Mouse (Mus musculus): ENCODE results near the gene Lamc1.

The Lamc1 gene

DNA sequence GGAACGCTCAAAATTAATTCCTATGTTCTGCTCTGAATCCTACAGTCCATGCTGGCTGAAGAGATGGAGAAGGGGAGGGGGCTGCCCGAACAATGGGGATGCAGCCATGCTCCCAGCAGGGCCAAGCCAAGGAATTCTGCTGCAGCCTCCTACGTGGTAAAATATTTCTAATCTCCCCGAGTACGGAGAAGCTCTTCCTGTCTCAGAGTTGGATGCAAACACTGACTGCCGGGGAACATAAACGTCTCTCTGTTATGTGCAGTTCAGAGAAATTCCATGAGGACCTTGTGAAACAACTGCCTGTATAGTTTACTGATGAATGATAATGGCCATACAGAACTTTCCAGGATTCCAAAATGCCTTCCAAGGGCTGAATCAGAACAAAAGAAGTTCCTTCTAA is 67.5 kb downstream of the Lamc1 start:
- no peak for DNase-seq (ENCODE audit: low spot score)

DNA sequence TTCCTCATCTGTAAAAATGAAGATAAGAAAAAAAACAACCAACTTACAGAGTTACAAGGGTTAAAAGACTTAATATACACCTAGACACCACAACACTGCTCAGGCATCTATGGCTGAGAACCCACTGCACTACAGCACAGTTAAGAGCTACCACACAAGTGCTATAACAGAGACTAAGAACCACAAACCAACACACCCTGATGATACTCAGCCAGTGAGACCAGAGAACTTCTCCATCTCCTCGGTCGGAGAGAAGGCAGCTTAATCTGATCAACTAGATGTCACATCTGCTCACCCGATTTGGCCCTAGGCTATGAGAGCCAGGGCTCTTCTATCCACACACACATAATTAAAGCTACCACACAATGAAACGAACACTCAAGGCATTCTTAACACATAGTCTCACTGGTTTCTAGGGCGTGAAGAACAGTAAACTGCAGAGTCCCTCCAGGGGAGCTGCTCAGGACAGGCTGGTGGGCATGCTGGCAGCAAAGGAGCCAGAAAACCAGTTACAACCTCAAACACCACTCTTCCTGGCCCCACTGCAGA is 72.8 kb downstream of the Lamc1 start:
- DNase-seq (ENCODE audit: low spot score), result no peak

DNA sequence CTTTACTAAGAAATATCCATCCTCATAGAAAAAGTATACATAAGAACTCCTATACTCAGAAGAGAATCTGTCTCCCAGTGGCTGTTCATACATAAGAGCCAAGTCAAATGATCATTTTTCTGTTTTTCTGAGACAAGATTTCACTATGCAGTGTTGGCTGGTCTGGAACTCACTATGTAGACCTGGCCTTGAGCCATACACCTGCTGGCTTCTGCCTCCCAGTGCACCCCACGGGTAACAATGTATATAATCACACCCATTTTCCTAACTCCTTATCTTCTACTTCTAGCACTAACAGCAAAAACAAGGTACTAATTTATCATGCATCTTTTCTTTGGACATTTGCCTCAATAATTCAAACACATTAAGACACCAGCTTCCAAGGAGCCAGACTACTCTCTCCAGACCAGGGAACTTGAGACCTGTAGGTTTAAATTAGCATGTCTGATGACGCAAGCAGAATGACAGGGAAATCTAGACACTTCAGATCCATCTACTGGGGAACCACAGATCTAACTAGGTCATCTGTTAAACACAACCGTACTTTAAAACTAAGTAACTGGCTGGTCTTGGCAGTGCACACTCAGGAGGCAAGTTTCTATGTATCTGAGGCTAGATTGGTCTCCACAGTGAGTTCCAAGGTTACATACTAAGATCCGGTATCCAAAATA is 79.9 kb downstream of the Lamc1 start:
- DNase-seq (ENCODE audit: low spot score), result no peak

DNA sequence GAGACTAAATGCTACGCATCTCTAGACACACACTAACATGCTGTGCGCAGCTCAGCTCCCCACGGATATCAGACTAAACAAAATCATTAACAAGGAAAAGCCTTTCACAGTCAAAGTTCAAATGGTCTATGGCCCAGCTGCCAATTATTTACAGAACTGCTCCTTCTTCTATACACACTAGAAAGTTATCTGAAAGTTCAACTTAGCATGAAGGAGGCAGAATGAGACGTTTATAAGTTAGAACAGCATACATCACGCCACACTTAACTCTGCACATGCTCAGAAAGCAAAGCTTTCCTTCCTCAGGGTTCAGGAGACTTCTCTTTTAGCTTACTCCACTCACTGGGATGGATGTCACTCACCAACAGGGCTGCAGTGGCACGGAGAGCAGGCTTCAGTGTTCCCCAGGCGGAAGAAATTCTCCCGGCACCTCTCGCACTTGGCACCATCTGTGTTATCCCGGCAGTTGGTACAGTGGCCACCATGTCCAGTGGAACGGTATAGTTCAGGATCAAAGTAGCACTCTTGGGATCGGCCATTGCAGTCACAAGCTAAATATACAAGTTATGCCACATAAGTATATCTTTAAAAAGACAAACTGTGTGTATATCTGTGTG is 80.9 kb downstream of the Lamc1 start:
- no peak for DNase-seq (ENCODE audit: low spot score)

DNA sequence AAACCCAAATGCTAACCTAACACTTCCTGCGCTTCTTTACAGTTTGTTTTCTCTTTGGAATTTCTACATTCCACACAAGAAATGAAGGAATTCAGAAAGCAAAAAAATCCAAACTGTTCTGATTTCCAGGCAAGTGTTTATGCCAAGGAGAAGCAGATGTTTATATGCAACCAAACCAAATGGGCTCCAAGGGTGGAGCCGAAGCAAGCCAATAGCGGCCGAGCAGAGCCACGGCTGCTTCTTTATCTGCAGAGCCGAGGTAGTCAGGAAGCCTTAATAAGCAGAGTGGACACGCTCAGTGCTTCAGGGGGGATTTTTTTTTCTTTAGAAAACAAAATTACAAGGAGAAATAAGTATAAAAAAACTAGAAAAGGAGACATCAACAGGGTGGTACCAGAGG is 91.2 kb downstream of the Lamc1 start:
- DNase-seq (ENCODE audit: low spot score), result no peak

DNA sequence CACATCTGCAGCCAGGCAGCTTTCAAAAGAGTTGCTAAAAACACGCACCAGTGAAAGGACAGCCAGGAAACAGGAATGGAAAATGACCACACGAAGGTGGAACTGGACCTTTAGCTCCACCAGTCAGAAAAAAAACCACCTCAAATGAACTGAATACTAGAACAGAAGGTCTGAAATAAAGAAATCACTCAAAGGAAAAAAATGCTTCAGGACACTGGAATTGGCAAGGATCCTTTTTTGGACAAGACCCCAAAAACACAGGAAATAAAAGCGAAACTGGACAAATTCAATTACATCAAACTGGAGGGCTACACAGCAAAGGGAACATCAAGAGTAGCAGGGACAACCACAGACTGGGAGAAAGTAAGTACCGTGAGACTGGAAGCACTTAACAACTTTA is 97.0 kb downstream of the Lamc1 start:
- DNase-seq (ENCODE audit: low spot score), result no peak

DNA sequence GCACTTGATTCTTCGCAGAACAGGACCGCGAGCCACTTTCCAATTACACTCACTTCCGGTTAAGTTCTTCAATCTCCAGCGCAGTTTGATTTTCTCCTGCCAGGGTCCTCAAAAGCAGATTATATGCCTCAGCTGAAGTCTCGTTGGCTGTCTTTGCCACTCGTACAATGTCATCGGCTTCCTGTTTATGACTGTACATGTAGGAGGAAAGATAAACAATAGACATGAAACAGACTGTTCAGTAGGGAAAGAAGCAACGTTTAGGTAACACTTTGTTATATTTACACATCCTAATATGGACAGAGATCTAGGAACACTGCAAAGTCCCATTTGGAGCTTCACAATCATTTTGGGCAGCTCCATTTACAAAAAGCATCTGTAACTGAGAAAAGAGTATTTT is 100.9 kb downstream of the Lamc1 start:
- no peak for DNase-seq (ENCODE audit: low spot score)

DNA sequence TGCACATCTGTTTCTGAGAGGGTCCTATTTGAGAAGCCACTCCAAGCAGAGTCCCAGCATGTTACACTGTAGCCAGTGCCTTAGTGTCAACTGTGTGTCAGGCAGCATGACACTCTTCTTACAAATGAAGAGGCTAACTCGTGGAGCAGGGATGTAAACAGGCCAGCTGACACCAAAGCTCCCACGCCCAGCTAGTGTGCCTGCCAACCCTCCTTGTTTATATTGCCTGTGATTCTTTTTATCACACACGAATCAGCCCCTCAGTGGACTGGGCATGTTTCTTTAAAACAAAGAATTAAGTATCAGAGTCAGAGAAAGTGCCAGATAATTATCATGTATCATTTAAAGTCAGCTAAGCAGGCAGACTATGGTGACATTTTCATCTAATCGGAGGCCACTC is 104.7 kb downstream of the Lamc1 start:
- no peak for DNase-seq (ENCODE audit: low spot score)

DNA sequence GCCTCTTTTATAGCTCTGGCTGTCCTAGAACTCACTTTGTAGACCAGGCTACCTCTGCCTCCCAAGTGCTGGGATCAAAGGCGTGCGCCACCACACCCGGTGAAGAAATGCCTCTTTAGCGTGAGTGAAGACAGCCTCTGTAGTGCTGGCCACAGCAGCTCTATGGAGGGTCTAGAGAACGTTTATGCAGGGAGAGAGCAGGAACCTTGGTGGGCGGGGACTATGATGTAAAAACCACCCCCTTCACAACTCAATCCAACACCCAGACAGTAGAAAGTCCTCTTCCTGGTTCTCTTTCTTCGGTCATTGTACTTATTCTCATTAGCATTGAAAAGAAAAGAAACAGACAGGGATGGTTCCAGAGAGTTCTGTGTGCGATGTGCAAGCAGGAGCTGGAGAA is 105.5 kb downstream of the Lamc1 start:
- DNase-seq (ENCODE audit: low spot score), result no peak

DNA sequence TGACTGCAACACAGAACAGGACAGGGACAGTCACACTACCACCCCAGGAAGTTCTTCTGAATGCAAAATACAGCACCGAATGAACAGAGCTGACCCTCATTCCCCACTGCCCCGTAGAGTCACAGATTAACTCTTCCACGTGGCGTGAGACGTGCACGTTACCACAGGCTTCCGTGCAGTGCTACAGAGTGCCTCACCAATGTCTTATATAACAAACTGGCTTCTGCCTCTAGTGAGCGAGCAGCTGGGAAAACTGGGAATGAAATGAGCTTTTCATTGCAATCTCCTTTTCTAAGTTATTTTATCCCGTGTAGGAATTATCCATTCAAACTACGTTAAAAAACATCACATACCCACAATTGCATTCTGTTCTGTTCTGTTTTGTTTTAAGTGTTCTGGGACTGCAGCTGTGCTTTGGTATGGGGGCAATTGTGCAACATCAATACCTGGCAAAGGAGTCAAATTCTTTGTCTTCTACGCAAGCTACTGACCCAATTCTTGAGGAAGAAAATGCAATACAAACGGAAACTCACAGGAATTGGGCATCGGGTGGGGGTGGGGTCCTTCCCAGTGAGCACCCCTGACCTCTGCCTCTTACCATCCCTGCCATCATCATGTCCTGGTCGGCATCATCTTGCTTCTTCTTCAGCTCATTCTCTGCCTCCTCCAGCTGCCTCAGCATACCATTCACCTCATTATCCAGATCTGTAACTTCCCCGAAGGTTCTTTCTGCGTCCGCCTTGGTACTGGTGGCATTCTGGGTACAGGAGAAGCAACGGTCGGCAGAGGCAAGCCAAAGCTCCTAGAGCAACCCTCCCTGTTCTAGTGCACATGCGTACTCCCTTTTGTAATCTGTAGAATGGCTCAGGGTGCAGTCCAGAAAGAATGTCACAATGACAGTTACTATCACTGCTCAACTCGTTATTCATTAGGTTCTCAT is 106.5 kb downstream of the Lamc1 start:
- DNase-seq (ENCODE audit: low spot score), result no peak

DNA sequence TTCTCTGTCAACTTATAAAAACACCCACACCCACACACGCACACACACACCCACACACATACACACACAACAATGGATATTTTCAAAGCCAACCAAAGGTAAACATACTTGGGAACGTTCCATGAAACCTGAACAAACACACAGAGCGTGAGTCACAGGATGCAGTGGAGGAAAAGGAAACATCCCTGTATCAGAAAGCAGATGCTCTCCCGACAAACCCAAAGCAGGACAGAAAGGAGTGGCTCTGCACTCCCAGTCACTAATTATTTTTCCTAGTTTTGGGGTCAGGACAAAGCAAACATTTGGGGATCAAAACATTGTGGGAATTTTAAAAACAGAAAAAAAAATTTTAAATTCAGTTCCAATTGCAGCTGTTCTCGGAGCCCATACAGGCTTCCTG is 108.3 kb downstream of the Lamc1 start:
- DNase-seq (ENCODE audit: low spot score), result no peak

DNA sequence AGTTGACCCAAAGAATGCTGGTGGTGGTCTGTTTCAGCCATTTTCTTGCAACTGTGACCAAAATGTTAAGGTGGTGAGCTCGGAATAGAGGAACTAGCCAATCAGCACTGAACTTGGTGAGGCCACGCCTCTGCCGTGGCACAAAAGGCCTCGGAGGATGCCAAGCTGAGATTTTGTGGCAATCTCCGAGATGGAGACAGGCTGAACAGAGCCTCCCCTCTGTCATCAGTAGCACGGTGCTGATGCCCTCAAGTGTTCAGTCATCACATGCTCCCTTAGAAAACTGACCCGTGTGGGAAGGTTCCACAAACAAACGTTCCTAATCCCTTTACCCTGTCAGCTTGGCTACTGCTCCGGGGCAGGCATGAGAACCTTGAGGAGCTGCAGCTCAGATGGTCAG is 113.2 kb downstream of the Lamc1 start:
- no peak for DNase-seq (ENCODE audit: low spot score)

DNA sequence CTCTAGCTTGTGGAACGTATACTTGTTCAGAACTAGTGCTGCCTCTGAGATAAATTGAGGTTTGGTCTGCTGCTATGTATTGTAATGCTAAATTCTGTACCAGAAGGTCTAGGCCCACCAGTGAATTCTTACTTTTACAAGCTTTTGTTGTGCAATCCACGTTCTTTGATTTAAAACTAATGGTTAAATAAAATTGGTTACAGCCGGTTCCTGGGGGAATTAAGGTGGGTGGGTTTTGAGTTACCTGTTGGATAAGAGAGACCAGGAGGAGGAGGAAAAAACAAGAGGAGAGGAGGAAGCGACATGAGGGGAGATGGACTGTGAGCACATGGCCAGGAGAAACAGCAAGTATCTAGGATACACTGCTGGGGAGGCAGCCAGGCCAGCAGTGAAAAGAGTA is 116.1 kb downstream of the Lamc1 start:
- DNase-seq (ENCODE audit: low spot score), result no peak

DNA sequence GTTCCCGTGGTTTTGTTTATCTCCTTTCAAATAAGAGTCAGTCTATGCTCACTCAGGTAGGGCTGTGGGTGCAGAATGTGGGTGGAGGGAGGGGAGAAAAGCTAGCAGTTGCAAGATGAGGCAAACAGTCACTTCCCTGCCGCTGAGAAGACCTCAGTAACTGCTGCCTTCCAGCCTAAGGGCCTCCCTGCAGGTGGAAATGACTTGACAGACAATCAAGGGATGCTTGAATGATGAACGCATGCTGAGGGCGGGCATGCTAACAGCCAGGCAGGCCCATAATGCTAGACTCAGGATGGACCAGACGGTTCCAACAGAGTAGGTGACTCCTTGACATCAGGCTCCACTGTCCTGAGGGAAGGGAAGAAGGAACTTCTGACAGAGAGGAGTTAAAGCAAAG is 116.9 kb downstream of the Lamc1 start:
- no peak for DNase-seq (ENCODE audit: low spot score)

DNA sequence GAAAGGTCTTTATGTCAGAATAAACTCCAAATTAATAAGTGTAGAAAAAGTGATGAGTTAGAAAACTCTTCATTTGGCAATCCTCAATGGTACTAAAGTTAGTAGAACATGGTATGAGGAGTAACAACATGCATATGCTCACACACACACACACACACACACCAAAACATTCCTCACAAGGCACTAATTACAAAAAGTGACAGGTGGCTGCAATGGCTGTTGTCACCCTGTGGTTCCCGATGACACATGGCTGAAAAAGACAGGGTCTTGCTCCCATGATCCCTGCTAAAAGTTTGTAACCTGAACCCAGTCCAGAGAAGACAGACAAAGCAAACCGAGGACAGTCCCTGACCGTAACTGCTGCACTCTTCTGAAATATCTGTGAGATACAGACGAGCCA is 121.6 kb downstream of the Lamc1 start:
- no peak for DNase-seq (ENCODE audit: low spot score)

DNA sequence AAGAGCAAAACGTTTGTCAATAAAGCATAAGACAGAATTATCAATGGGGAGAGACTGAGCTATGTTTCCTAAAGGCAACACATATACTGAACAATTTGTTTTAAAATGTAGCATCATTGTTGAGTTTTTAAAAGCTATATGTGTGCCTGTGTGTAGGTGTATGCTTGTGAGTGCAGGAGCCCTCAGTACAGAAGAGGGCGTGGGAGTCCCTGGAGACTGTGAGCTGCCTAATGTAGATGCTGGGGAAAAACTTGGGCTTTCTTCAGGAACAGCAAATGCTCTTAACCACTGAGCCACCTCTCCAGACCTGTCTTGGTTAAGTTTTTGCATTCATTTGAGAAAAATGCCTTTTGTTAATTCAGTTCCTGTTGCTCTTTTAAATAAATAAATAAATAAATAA is 122.4 kb downstream of the Lamc1 start:
- DNase-seq (ENCODE audit: low spot score), result no peak

DNA sequence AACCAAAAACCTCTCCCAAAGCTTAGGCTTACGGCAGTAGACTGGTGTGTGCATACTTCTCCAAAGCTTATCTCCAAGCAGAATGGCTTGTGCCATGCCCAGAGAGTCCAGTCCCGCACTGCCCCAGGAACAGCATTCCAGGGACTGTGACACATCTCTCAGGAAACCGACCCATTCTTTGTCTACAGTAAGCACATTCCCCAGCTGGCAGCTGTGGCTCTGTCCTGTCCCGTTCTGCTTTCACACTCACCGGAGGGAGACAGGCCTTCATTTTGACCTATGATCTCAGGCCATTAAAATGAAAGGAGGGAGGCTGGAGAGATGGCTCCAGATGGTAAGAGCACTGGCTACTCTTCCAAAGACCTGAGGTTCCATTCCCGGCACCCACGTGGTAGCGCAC is 130.4 kb downstream of the Lamc1 start:
- DNase-seq (ENCODE audit: low spot score), result no peak

DNA sequence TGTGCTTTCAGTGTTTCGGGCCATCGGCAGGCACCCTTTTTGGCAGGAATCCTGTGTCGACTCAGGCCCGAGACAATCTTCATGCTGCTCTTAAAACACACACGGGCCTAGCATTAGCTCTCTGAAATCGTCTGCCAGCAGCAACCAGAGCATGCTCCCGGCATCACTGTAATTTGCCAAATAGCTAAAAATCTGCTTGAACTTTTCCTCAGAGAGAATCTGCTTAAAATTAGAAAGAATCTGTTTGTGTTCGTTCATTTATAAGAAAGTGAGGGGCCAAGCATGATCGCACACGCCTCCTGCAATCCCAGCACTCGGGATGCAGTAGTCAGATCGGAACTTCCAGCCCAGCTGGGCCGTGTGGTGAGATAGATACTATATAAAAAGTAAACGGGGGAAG is 131.1 kb downstream of the Lamc1 start:
- DNase-seq (ENCODE audit: low spot score), result no peak

DNA sequence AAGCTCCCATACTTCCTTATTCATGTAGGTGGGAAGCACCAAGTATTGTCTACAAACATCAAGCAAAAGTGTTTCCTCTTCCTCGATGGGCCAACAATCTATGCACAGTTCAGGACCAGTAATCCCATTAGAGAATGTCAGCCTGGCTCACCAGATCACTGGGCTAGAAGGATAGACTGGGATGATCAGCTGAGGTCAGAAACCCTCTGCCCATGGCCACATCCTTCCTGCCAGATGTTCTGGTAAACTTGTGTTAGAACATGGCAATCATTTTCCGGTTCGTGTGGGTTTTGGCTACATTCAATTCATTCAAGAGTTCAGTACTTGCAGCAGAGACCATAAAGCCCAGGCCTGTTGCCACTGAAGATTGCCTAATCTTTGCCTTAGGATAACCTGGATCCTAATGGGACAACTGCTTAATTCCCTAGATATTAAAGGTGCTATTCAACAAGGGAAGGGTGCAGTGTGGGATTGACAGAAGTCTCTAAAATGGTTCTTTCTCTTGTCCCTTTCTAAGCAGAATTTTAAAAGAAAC is 135.2 kb downstream of the Lamc1 start:
- DNase-seq (ENCODE audit: low spot score), result no peak

DNA sequence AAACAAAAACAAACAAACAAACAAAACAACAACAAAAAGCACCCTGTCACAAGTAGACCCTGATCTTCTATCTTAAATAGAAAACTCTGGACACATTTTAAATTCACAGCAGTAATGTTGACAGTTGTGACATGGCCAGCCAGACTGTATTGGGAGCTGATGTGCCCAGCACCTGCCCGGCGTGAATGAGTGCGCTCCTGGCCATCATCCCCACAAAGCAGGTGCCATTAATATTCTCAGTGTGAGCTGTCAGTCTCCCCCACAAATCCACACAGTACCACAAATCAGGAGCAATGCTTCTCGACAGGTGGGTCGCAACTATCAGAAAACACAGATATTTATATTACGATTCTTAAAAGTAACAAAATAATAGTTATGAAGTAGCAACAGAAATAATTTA is 139.6 kb downstream of the Lamc1 start:
- no peak for DNase-seq (ENCODE audit: low spot score)

DNA sequence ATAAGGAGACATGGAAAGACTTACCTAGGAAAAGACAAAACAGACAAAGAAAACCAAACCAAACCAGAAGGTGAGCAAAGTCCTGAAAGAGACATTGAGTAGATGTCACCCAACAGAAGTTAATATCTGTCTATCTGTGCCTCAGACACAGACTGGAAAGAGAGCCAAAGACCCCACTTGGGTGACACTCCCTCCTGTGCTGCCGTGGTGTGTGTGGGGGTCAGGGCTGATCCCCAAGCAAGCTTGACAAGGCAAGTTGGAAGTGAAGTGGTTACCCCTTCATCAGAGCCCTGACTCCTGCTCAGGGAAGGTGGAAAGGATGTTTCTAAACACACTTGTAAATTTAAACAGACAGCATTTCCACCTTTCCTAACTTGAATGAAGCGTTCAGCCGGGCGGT is 140.2 kb downstream of the Lamc1 start:
- DNase-seq (ENCODE audit: low spot score), result no peak

DNA sequence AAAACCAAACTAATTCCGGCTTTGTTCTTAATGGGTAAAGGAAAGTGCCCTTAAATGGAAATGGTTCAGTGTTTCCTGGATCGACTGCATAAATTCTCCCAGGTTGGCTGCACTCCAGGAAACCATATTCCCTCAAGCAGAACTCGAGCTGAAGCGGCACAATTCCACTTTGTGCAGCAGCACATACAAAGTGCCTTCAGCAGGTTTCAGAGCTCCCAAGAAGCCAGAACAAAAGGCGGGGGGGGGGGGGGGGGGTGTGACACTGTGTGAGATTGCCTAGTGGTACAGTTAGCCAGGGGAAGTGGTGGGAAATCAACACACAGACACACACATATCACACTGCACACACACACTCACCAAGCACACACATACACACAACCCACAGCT is 140.7 kb downstream of the Lamc1 start:
- no peak for DNase-seq (ENCODE audit: low spot score)
